Mouse (Mus musculus) kidney, postnatal 4 days (tissue): ENCODE results near the gene Aplnr.

Experiments
- DNase-seq, 2 experiments: peaks; one replicate each; pipeline ENCODE4 v3.0.0; 2021; ENCODE audit warnings: mixed read lengths in 2 of 2

Aplnr gene

GRCm38 (mm10) chr2:85136089-85136488, at the start of gene Aplnr:
TSS of gene Aplnr (plus strand) at chr2:85136225.
- peak; percentile 51 to 62 for DNase-seq

- peak; percentile 59 to 65 for DNase-seq
Observed at GRCm38 (mm10) chr2:85088716-85089646, 47.0 kb upstream of the Aplnr start.

- no peak for DNase-seq
Observed at GRCm38 (mm10) chr2:85091325-85091724, 44.7 kb upstream of the Aplnr start.

- no peak for DNase-seq
Observed at GRCm38 (mm10) chr2:85093376-85093775, 42.6 kb upstream of the Aplnr start.

GRCm38 (mm10) chr2:85095906-85096305, 40.1 kb upstream of the Aplnr start:
- DNase-seq = no peak

GRCm38 (mm10) chr2:85098014-85098413, 38.0 kb upstream of the Aplnr start:
- DNase-seq = no peak

GRCm38 (mm10) chr2:85098824-85099511, 37.1 kb upstream of the Aplnr start:
- DNase-seq = peak; percentile 64 to 72

GRCm38 (mm10) chr2:85103201-85103600, 32.8 kb upstream of the Aplnr start:
- no peak for DNase-seq

- DNase-seq = no peak
Observed at GRCm38 (mm10) chr2:85105426-85106013, 30.5 kb upstream of the Aplnr start.

- no peak for DNase-seq
Observed at GRCm38 (mm10) chr2:85106068-85106790, 29.8 kb upstream of the Aplnr start.

- DNase-seq = no peak
Observed at GRCm38 (mm10) chr2:85106941-85107340, 29.1 kb upstream of the Aplnr start.

GRCm38 (mm10) chr2:85110288-85110875, 25.6 kb upstream of the Aplnr start:
- no peak for DNase-seq

GRCm38 (mm10) chr2:85123187-85123868, 12.7 kb upstream of the Aplnr start:
- peak; percentile 47 for DNase-seq

- DNase-seq = peak; percentile 77 to 82
Observed at GRCm38 (mm10) chr2:85123869-85124535, 12.0 kb upstream of the Aplnr start.

- peak; percentile 35 to 58 for DNase-seq
Observed at GRCm38 (mm10) chr2:85129496-85129971, 6.5 kb upstream of the Aplnr start.

GRCm38 (mm10) chr2:85131226-85131625, 4.8 kb upstream of the Aplnr start:
- DNase-seq = no peak

- DNase-seq = peak; percentile 18 to 38
Observed at GRCm38 (mm10) chr2:85131724-85132123, 4.3 kb upstream of the Aplnr start.

GRCm38 (mm10) chr2:85132204-85132603, 3.8 kb upstream of the Aplnr start:
- DNase-seq = no peak

GRCm38 (mm10) chr2:85135099-85135498, 926 bp upstream of the Aplnr start:
- no peak for DNase-seq

GRCm38 (mm10) chr2:85136831-85137520, 951 bp downstream of the Aplnr start:
- DNase-seq = no peak
